Mouse (Mus musculus): ENCODE results near the gene Mrps11. TPM values are rescaled to one million over a fixed set of nuclear protein-coding genes. Genes with fewer than 3 reads are reported as not detected.

The Mrps11 gene
- total RNA-seq, 2 experiments from 2014 or later, result 25.7 to 26.9 TPM

Other genes with a start within 250 kb of the Mrps11 start
- 1 to 10 TPM; 3.1 to 3.5 TPM for gene Ntrk3, start 45.1 kb upstream of the Mrps11 start, total RNA-seq (2021)
- gene Mrpl46, start 412 bp downstream of the Mrps11 start, total RNA-seq (2021), result 10 to 100 TPM; 30.2 to 36.2 TPM
- 1 to 10 TPM; 8.5 to 9.2 TPM for gene Det1, start 64.1 kb downstream of the Mrps11 start, total RNA-seq (2021)
- gene Aen, start 112.7 kb downstream of the Mrps11 start, total RNA-seq (2021), result 10 to 100 TPM; 23.2 to 27.5 TPM
- gene Isg20, start 130.3 kb downstream of the Mrps11 start, total RNA-seq (2021), result 1 to 10 TPM; 1.0 to 1.2 TPM